Mouse (Mus musculus): Measurements from ENCODE around the gene Enthd1. TPM values are rescaled to one million over a fixed set of nuclear protein-coding genes. Genes with fewer than 3 reads are reported as not detected.
A peak's percentile ranks its signal among the peaks of the same experiment; 100 is the strongest.

Enthd1 gene
- polyA plus RNA-seq, 1 experiment from 2014 or later, result not detected

- Histone ChIP-seq H3K4me2 (ENCODE audit: low read length) (no peak overlapping the region), H3K27ac (ENCODE audit: low read length) (no peak overlapping the region), H3K4me3 (ENCODE audit: low read depth, low read length) (no peak overlapping the region), H3K9me3 (replicated peaks; ENCODE audit: control insufficient read depth, low read length, poor library complexity, severe bottlenecking) (no peaks in the 10 kb centered on the region), H3K4me1 (ENCODE audit: control insufficient read depth, insufficient read depth, low read length) (peaks cover 7% of the 10 kb centered on the region), H3K9ac (ENCODE audit: low read depth, low read length) (no peak overlapping the region), H3K36me3 (ENCODE audit: control insufficient read depth, insufficient read depth, low read length) (no peaks in the 10 kb centered on the region), H3K27me3 (ENCODE audit: control insufficient read depth, insufficient read depth, low read depth, low read length) (no peaks in the 10 kb centered on the region)
- 63% methylated on average over 6 of the region's 6 CpGs for WGBS
- ATAC-seq, result no peak
Measured at GRCm38 (mm10) chr15:80454486-80454885, 110.5 kb downstream of the Enthd1 start.

GRCm38 (mm10) chr15:80452425-80452824 is 112.5 kb downstream of the Enthd1 start:
- no peak overlapping the region for H3K4me2 ChIP-seq (ENCODE audit: low read length)
- H3K9ac ChIP-seq (ENCODE audit: low read depth, low read length), result 0 out of 2 replicates have a peak overlapping the region, but pooled peaks have one; percentile 3
- H3K36me3 ChIP-seq (ENCODE audit: control insufficient read depth, insufficient read depth, low read length), result no peaks in the 10 kb centered on the region
- H3K4me1 ChIP-seq (ENCODE audit: control insufficient read depth, insufficient read depth, low read length), result peaks cover 7% of the 10 kb centered on the region
- 41% methylated on average over 16 of the region's 16 CpGs for WGBS
- no peak for ATAC-seq
- H3K4me3 ChIP-seq (ENCODE audit: low read depth, low read length), result no peak overlapping the region
- H3K27ac ChIP-seq (ENCODE audit: low read length), result no peak overlapping the region
- H3K9me3 ChIP-seq (replicated peaks; ENCODE audit: control insufficient read depth, low read length, poor library complexity, severe bottlenecking), result no peaks in the 10 kb centered on the region
- no peaks in the 10 kb centered on the region for H3K27me3 ChIP-seq (ENCODE audit: control insufficient read depth, insufficient read depth, low read depth, low read length)

DNA sequence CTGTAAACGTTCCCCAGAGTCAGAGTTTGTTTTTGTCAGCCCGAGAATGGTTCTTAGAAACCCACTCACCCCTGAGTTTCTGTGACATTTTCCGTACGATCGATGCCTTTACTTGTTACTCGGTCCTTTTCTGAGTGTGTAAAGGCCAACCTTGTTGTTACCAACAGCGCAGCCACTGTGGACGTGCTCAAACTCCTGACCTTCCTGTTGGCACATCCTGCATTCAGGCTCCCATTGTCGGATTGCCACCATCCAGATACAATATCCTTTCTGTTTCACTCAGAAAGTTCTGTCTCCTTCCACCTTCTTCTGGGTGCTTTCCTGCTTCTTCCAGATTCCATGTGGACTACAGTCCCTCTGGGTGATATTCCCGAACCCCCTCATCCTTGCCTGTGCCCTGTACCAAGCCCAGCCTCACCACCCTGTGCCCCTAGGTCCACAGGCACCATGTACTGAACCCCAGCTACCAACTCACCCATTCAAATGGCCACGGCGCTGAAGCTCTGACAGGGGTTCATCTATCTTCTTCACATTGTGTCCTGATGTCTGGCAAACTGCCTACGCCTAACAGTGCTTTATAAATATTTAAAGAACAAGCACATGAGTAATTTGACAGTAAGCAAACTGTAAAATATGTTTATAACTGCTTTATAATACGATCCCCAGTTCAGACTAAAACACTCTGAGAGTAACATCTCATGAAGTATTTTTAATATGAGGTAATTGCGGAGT is 118.8 kb downstream of the Enthd1 start:
- 87% methylated on average over 15 of the region's 15 CpGs for WGBS
- no peak overlapping the region for H3K27ac ChIP-seq (ENCODE audit: low read length)
- ATAC-seq, result no peak

GRCm38 (mm10) chr15:80440195-80440594 is 124.8 kb downstream of the Enthd1 start:
- 81% methylated on average over 6 of the region's 6 CpGs for WGBS
- Histone ChIP-seq H3K27ac (ENCODE audit: low read length) (no peak overlapping the region), H3K4me1 (ENCODE audit: control insufficient read depth, insufficient read depth, low read length) (no peaks in the 10 kb centered on the region), H3K27me3 (ENCODE audit: control insufficient read depth, insufficient read depth, low read depth, low read length) (no peaks in the 10 kb centered on the region), H3K9me3 (replicated peaks; ENCODE audit: control insufficient read depth, low read length, poor library complexity, severe bottlenecking) (no peaks in the 10 kb centered on the region), H3K9ac (ENCODE audit: low read depth, low read length) (no peak overlapping the region), H3K4me3 (ENCODE audit: low read depth, low read length) (no peak overlapping the region), H3K4me2 (ENCODE audit: low read length) (no peak overlapping the region), H3K36me3 (ENCODE audit: control insufficient read depth, insufficient read depth, low read length) (no peaks in the 10 kb centered on the region)
- no peak for ATAC-seq

More for the DNA sequence above, 118.8 kb downstream of the Enthd1 start:
- Histone ChIP-seq H3K27me3 (ENCODE audit: control insufficient read depth, insufficient read depth, low read depth, low read length) (no peaks in the 10 kb centered on the region), H3K4me3 (ENCODE audit: low read depth, low read length) (no peak overlapping the region), H3K9me3 (replicated peaks; ENCODE audit: control insufficient read depth, low read length, poor library complexity, severe bottlenecking) (no peaks in the 10 kb centered on the region), H3K9ac (ENCODE audit: low read depth, low read length) (no peak overlapping the region), H3K36me3 (ENCODE audit: control insufficient read depth, insufficient read depth, low read length) (no peaks in the 10 kb centered on the region), H3K4me2 (ENCODE audit: low read length) (no peak overlapping the region), H3K4me1 (ENCODE audit: control insufficient read depth, insufficient read depth, low read length) (no peaks in the 10 kb centered on the region)

DNA sequence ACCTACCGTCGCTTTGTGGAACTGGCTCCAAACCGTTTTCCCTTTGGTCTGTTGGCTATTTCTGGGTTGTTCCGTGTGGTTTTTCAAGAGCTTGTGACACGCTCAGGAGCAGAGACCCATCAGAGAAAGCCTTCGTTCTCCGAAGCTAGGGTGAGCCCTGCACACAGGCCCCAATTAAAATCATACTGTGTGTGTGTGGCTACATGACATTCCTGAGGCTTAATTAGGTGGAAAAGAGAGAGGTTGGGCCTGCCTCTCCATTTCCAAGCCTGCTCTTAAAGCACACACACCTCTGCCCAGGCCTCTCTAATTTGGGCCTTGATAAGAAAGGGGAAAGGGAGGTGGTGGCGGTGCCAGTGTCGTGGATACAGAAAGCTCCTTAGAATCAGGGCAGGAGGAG is 126.5 kb downstream of the Enthd1 start:
- no peak for ATAC-seq
- H3K27ac ChIP-seq (ENCODE audit: low read length), result peak overlapping the region; percentile 9; the same call in 1 of the 2 replicates
- no peaks in the 10 kb centered on the region for H3K27me3 ChIP-seq (ENCODE audit: control insufficient read depth, insufficient read depth, low read depth, low read length)
- WGBS, result 48% methylated on average over 9 of the region's 9 CpGs
- H3K4me3 ChIP-seq (ENCODE audit: low read depth, low read length), result no peak overlapping the region
- H3K4me2 ChIP-seq (ENCODE audit: low read length), result no peak overlapping the region
- H3K9ac ChIP-seq (ENCODE audit: low read depth, low read length), result no peak overlapping the region
- no peaks in the 10 kb centered on the region for H3K36me3 ChIP-seq (ENCODE audit: control insufficient read depth, insufficient read depth, low read length)
- H3K9me3 ChIP-seq (replicated peaks; ENCODE audit: control insufficient read depth, low read length, poor library complexity, severe bottlenecking), result no peaks in the 10 kb centered on the region
- H3K4me1 ChIP-seq (ENCODE audit: control insufficient read depth, insufficient read depth, low read length), result no peaks in the 10 kb centered on the region

DNA sequence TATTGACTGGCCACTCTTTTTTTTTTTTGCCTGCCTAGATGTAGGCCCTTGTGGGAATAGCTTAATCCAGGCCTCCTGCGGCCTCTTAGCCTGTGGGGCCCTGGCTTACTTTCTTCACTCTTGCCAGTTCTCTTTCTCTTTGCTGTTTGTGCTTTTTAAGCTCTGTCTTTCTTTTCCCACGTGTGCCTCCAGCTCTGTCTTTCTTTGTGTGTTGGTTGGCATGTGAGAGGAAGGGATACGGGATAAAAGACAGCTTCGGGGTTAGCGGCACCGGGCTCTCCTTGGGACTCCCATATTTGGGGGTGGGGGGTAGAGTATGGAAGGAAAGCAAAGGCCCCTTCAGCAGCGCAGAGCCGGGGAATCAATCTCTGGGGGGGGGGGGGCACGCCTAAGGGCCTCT is 127.0 kb downstream of the Enthd1 start:
- H3K4me3 ChIP-seq (ENCODE audit: low read depth, low read length), result no peak overlapping the region
- H3K9me3 ChIP-seq (replicated peaks; ENCODE audit: control insufficient read depth, low read length, poor library complexity, severe bottlenecking), result no peaks in the 10 kb centered on the region
- WGBS, result 35% methylated on average over 8 of the region's 9 CpGs
- no peaks in the 10 kb centered on the region for H3K36me3 ChIP-seq (ENCODE audit: control insufficient read depth, insufficient read depth, low read length)
- H3K27ac ChIP-seq (ENCODE audit: low read length), result no peak overlapping the region; the same call in 1 of the 2 replicates
- no peak overlapping the region for H3K4me2 ChIP-seq (ENCODE audit: low read length)
- ATAC-seq, result no peak
- H3K27me3 ChIP-seq (ENCODE audit: control insufficient read depth, insufficient read depth, low read depth, low read length), result no peaks in the 10 kb centered on the region
- no peak overlapping the region for H3K9ac ChIP-seq (ENCODE audit: low read depth, low read length)
- H3K4me1 ChIP-seq (ENCODE audit: control insufficient read depth, insufficient read depth, low read length), result no peaks in the 10 kb centered on the region

- Histone ChIP-seq H3K36me3 (ENCODE audit: control insufficient read depth, insufficient read depth, low read length) (no peaks in the 10 kb centered on the region), H3K9me3 (replicated peaks; ENCODE audit: control insufficient read depth, low read length, poor library complexity, severe bottlenecking) (no peaks in the 10 kb centered on the region), H3K4me2 (ENCODE audit: low read length) (no peak overlapping the region), H3K27ac (ENCODE audit: low read length) (no peak overlapping the region), H3K4me1 (ENCODE audit: control insufficient read depth, insufficient read depth, low read length) (no peaks in the 10 kb centered on the region), H3K4me3 (ENCODE audit: low read depth, low read length) (no peak overlapping the region), H3K9ac (ENCODE audit: low read depth, low read length) (no peak overlapping the region), H3K27me3 (ENCODE audit: control insufficient read depth, insufficient read depth, low read depth, low read length) (no peaks in the 10 kb centered on the region)
- WGBS, result 88% methylated on average over 5 of the region's 5 CpGs
- ATAC-seq, result no peak
Measured at GRCm38 (mm10) chr15:80436961-80437360, 128.0 kb downstream of the Enthd1 start.

- Histone ChIP-seq H3K27me3 (ENCODE audit: control insufficient read depth, insufficient read depth, low read depth, low read length) (no peaks in the 10 kb centered on the region), H3K9me3 (replicated peaks; ENCODE audit: control insufficient read depth, low read length, poor library complexity, severe bottlenecking) (no peaks in the 10 kb centered on the region), H3K4me3 (ENCODE audit: low read depth, low read length) (no peak overlapping the region), H3K27ac (ENCODE audit: low read length) (no peak overlapping the region), H3K4me1 (ENCODE audit: control insufficient read depth, insufficient read depth, low read length) (peaks cover 3% of the 10 kb centered on the region), H3K9ac (ENCODE audit: low read depth, low read length) (no peak overlapping the region), H3K36me3 (ENCODE audit: control insufficient read depth, insufficient read depth, low read length) (no peaks in the 10 kb centered on the region), H3K4me2 (ENCODE audit: low read length) (peak overlapping the region; percentile 27)
- WGBS, result 61% methylated on average over 11 of the region's 11 CpGs
- ATAC-seq, result no peak; the same call in 1 of the 2 replicates
Measured at GRCm38 (mm10) chr15:80430324-80430723, 134.6 kb downstream of the Enthd1 start.

DNA sequence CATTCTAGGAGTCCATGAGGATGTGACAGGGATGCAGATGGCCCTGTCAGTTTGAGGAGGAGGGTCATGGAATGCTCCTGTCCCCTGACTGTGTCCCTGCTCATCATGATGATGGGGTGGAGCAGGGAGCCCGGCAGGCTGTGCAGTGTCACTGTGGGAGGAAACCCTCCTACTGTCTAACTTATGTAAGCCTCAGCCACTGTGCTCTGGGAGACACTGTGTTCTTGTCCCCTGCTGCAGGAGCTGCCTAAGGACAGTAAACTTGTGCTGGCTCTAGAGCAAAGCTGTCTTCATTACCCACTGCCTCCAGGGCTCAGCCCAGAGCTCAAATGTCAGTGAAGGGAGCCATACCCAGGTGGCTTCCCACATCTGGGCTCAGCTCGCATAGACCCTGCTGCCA is 146.8 kb downstream of the Enthd1 start:
- H3K4me1 ChIP-seq (ENCODE audit: control insufficient read depth, insufficient read depth, low read length), result no peaks in the 10 kb centered on the region
- no peak overlapping the region for H3K4me2 ChIP-seq (ENCODE audit: low read length)
- H3K27me3 ChIP-seq (ENCODE audit: control insufficient read depth, insufficient read depth, low read depth, low read length), result no peaks in the 10 kb centered on the region
- no peak overlapping the region for H3K9ac ChIP-seq (ENCODE audit: low read depth, low read length)
- no peak overlapping the region for H3K27ac ChIP-seq (ENCODE audit: low read length)
- no peak for ATAC-seq
- H3K9me3 ChIP-seq (replicated peaks; ENCODE audit: control insufficient read depth, low read length, poor library complexity, severe bottlenecking), result no peaks in the 10 kb centered on the region
- WGBS, result 86% methylated on average over 2 of the region's 2 CpGs
- no peak overlapping the region for H3K4me3 ChIP-seq (ENCODE audit: low read depth, low read length)
- no peaks in the 10 kb centered on the region for H3K36me3 ChIP-seq (ENCODE audit: control insufficient read depth, insufficient read depth, low read length)
